Mouse (Mus musculus): Measurements from ENCODE around the gene Cfap65.

DNA sequence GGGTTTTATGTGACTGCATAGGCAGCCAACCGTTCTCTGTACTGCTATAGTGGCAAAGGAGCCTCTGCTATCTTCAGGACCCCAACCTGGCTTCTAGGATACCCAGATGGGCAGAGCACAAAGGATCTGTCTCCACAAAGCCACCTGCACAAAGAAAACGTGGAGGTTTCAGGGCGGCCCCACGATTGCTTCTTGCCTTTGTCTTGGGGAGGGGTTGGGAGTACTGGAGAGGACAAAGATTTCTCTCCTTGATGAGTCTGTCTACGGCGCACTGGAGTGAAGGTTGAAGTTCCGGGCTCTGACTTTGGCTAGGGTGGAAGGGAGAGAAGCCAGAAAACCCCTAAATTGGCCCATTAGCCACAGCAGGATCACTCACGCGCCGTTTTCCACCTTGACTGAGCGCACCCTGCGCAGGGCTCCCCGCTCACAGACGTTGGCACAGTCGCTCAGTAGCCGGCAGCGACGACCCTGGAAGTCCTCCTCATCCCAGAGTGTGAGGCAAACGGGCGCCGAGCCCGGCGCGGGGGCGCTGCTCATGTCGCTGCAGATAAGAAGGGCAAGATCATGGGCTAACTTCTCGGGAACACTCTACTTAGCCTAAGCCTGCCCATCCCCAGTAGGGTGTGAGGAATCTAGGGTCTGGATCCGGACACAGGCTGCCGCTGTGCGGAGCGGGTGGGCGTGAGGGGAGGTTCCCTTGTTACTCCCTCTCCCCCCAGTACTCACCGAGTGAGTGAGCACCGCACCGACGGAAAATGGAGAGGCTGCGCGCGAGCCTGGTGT is 42.9 kb downstream of the Cfap65 start:
- TF ChIP-seq CTCF (IDR thresholded peaks at IDR 0.05; ENCODE audit: borderline replicate concordance, control insufficient read depth, extremely low read depth, insufficient read depth, low read length, poor library complexity) = no peak
- TF ChIP-seq POLR2A (IDR thresholded peaks at IDR 0.05; ENCODE audit: control insufficient read depth, extremely low read depth, insufficient read depth, low read length, poor library complexity) = no peak
